Mouse (Mus musculus): ENCODE measurements around the gene Herc6.

GRCm38 (mm10) chr6:57531441-57531840 is 49.4 kb upstream of the Herc6 start:
- TF ChIP-seq POLR2A (IDR thresholded peaks at IDR 0.05; ENCODE audit: borderline replicate concordance, extremely low read depth, low read depth, low read length) (no peak), CTCF (IDR thresholded peaks at IDR 0.05; ENCODE audit: insufficient read depth, low read length) (no peak)

Measured in lung, adult 2 months (tissue).